Mouse (Mus musculus) retina, embryonic 14.5 days (tissue): ENCODE results near the gene Arl10.

Source experiments
- DNase-seq: peaks from one replicate; pipeline ENCODE4 v3.0.0-alpha.2; 2015; ENCODE audit warnings: low spot score

Gene Arl10

DNA sequence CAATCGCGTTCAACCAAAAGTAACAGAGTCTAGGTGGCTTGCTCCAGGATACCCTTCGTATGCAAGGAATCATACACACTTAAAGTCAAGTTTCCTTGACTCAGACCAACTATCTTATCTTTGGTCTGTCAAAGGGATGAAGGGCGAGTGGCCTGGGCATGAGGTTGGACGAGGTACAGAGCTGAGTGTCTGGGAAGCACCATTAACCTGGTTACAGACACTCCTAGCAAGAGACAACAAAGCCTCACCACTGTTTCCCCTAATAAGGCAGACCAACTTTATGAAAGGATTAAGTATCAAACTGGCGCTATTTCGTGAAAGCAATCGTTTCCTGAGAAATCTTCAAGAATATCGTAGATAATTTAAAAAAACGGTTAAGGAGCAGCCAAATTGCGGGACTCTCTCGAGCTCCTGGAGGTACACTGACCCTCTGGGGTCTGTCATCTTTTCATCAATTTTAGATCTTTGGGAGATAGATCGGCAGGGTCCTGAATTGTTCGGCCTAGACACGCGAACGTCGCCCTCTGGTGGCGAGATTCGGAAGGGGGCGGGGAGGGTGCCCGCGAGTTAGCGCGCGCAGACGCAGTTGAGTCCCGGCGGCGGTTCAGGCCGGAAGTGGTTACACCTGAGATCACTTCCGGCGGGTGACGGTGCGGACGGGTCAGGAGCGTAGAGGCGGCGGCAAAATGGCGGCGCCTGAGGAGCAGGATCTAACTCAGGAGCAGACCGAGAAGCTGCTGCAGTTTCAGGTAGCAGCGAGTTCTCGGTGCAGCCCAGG lies 46.5 kb downstream of the Arl10 start, which contains the start of gene Faf2:
TSS of gene Faf2 (plus strand) at position 630 of the 778 bp plus-strand sequence.
- DNase-seq = peak; percentile 98

DNA sequence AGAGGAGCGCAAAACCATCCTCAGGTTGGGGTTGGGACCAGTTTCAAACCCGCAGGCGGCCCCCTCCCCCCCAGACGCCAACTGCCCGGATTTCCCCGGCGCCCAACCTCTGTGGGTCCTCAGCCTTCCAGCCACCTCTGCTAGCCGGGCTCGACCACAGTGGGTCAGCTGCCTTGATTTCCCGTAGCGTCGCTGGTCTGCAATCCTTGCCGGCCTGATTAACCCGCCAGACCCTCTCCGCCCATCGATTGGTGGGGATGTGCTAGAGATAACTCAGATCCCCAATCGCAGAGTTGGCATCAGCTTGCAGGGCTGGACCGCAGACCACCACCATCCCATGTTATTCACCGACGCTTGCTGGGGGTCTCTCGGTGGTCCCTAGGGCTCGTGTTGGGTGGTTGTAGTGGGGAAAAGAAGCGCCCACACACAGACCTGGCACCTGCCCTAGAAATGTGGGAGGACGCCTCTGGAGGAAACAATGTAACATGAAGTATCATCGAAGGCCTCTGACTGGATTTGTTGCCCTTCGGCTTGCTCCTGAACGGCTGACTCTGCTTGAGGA lies 47.2 kb downstream of the Arl10 start:
- no peak for DNase-seq

DNA sequence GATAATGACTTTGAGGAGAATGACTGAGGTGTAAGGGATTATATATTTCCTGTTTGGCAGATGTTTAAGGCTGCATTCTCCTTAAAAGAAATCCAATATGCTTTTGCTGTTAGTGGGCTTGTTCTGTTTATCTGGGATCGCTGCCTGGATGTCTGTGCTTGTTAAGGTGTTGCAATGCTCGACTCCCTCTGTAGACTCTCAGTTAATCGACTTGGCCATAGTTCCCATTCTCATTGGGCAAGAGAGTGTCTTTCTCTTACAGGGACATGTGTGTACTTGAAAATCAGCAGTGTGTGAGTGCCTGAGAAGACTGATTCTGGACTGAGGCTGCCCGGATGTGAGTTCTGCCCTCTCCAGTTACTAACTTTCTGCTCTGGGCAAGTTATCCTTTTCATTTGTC lies 54.3 kb downstream of the Arl10 start:
- DNase-seq = no peak
